Mouse (Mus musculus) urinary bladder, postnatal 10 days (tissue): ENCODE results near the gene Anapc7.
A peak's percentile ranks its signal among the peaks of the same experiment; 100 is the strongest.
"Not testable (repeated sequence)": the region's sequence is repeated elsewhere in the genome, so short reads cannot be mapped to it uniquely, and the experiment has no call there.

ENCODE experiments used
- DNase-seq: peaks from one replicate; pipeline ENCODE4 v3.0.0; 2022; ENCODE audit warnings: low spot score

The Anapc7 gene

DNA sequence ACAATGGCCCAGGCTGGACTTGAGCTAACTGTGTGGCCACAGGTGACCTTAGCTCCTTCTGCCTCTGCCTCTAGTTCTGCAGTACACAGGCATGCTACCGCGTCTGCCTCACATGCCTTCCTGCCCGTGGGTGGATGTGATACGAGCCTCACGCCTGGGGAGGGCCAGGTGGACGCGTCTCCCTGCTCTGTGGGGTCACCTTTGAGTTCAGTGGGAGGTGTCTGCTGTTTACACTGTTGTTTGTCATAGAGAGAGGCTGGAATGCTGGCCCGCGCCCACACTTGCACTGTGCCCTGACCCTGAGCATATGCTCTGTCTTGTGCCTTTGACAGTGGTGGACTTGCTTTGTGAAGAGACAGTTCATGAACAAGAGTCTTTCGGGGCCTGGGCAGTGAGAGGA lies 16.0 kb upstream of the Anapc7 start:
- DNase-seq, result no peak

- no peak for DNase-seq
These were observed 11.5 kb upstream of the Anapc7 start for GRCm38 (mm10) chr5:122409692-122410645.

GRCm38 (mm10) chr5:122411892-122412291 lies 9.6 kb upstream of the Anapc7 start:
- no peak for DNase-seq

DNA sequence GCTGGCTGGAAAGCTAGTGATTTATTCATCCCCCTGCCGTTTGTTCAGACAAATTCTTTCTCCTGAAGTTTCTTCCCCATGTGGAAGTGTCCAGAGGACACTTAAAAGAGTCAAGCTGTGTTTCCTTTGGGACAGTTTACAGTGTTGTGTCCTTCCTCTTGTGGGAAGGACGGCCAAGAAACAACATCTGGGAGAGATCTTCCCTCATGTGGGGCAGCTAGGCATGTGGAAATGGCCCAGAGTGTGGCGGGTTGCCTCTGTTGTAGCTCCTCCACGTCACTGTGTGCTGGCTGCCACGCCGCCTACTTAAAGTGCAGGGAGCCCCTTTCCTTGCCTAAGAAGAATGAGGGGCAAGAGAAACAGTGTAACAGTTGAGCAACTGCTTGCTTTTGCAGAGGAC lies 8.7 kb upstream of the Anapc7 start:
- no peak for DNase-seq

GRCm38 (mm10) chr5:122414351-122414750 lies 7.1 kb upstream of the Anapc7 start:
- no peak for DNase-seq

DNA sequence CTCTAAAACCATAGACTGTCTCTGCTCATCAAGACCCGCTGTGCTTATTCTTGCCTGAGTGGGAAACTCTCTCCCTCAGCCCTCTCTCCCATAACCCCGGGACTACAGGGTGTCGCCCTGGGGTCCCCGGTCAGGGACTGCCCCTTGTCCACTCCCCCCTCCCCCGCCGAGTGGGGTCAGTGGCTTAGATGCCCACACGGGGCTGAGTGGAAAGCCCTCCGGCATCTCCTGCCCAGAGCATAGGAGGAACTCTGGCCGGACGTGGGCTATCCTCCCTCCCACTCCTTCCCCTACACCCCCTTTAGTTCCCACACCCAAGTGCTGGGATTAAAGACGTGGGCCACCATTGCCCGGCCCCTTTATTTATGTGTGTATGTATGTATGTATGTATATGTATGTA lies 6.0 kb upstream of the Anapc7 start:
- DNase-seq, result no peak

- DNase-seq, result not testable (repeated sequence)
These were observed 817 bp upstream of the Anapc7 start for GRCm38 (mm10) chr5:122420676-122421075.

DNA sequence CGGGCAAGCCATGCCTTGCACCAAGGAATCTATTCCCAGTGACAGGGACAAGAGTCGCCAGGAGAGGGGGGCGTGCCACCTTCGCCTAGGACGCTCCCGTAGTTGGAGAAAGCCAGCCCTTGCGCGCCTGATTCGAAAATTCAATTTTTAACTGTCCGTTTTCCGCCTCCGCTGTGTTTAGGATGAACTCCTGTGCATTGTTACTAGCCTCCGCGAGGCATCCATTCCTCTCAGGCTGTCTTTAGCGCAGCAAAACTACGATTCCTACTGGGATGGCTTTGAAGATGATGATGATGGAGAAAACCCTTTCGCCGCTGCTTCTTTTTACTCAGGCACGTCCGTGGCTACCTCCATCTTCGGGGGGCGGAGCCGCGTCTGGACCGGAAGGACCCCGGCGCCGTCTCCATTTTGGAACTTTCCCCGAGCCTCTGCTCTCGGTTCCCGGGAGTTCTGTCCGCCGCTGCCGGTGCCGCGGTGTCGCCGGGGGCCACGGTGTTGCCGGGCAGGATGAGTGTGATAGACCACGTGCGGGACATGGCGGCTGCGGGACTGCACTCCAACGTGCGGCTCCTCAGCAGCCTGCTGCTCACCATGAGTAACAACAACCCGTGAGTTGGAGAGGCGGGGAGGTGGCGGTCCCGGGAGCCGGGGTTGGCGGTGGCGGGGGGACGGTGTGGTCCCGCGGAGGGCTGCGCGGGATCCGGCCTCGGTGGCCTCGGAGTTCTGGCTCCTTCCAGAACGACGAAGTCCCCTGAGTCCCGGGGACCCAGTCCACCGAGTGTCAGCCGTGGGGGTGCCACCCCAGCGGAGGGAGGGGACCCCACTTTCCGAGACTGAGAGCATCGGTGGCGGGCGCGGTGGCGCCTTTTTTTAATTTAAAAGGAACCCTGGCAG lies 825 bp downstream of the Anapc7 start:
- peak; percentile 50 for DNase-seq

DNA sequence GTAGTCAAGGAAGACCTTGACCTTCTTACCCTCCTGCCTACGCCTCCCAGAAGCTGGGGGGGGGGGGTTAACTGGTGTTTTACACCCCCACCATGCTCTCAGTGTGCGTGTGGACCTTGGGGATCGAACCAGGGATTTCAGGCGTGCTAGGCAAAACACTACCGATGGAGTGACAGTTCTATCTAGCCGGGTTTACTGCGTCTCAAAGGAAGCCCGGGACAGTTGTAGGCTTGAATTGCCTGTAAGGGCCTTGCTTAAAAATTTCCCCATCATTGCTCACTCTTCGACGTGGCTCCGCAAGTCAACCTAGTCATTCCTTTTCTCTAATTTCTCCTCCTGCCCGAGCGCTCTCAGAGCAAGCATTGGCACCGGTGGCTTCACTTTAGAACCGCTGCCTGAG lies 1.6 kb downstream of the Anapc7 start:
- DNase-seq, result no peak

DNA sequence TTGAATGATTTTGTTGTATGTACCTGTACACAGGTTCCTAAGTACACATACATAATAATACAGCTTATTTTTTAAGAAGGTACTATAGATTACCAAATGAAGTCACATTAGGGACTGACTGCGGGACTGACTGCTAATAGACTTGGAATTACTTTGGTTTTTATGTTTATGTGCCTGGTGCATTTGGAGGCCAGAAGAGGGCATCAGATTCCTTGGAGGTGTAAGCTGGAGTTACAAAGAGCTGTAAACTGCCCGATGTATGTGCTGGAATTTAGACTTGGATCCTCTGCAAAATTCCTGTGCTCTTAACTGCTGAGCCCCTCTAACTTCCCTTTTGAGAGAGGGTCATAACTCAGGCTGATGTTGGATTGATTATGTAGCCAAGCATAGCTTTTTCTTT lies 4.1 kb downstream of the Anapc7 start:
- DNase-seq, result no peak

DNA sequence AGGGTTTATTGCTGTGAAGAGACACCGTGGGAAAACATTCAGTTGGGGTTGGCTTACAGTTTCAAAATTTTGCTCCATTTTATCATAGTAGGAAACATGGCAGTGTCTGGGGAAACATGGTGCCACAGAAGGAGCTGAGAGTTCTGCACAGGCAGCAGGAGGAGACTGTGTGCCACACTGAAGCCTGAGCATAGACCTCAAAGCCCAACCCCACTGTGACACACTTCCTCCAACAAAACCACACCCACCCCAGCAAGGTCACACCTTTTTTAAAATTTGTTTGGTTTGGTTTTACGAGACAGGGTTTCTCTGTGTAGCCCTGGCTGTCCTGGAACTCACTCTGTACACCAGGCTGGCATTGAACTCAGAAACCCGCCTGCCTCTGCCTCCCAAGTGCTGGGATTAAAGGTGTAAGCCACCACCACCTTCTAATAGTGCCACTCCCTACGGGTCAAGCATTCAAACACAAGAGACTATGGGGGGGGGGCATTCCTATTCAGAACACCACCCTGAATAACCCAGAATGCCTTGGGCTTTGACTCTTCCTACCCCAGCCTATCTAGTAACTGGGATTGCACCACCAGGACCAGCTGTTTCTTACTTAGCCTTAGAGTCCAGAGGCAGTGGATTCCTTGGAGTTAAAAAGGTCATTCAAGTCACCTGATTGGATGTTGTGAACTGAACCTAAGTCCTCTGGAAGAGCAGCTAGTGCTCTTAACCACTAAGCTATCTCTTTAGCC lies 8.7 kb downstream of the Anapc7 start:
- no peak for DNase-seq

- DNase-seq, result no peak
These were observed 9.7 kb downstream of the Anapc7 start for GRCm38 (mm10) chr5:122431221-122431620.

DNA sequence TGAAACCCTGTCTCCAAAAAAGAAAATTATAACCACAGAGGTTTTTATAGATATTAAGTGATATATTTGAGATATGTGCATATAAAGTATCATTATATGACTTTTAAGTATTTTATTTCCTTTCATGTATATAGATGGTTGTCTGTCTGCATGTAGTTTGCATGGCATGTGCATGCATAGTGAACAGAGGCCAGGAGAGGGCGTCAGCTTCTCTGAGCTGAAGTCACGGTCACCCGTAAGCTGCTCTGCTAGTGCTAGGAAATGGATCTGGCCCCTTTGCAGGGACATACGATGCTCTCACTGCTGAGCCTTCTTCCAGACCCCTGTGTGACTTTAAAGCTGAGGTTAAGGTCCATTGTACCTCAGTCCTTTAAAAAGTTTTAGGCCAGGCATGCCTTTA lies 13.0 kb downstream of the Anapc7 start:
- DNase-seq, result no peak

DNA sequence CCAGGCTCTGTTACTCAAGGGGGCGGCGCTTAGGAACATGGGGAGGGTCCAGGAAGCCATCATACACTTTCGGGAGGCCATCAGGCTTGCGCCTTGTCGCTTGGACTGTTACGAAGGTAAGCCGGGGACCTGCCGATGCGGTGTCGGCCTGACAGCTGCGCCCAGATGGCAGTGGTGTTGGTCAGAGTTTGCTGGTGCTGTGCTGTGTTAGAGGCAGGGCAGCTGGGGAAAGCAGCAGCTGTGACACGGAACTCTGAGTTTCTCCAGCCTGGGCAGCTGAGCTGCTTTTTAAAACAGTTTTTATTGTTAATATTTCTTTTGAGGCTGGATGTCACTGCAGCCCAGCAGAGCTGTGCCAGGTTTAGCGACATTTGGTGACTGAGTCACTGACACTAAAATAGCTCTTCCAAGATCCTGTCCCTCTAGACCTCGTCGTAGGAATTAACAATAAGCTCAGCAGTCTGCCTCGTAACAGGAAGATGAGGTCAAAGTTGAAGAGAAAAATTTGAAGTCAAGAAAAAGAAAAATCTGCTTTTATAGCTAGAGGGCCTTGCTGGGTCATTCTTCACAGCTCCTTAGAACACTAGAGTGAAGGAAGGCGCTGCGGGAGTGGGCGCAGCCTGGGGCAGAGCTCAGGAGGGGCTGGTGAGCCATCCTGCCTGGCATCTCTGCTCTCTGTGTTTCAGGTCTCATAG lies 18.1 kb downstream of the Anapc7 start:
- DNase-seq, result no peak

GRCm38 (mm10) chr5:122440095-122440630 lies 18.7 kb downstream of the Anapc7 start:
- DNase-seq, result no peak

- DNase-seq, result no peak
These were observed 23.0 kb downstream of the Anapc7 start for GRCm38 (mm10) chr5:122444492-122444891.

GRCm38 (mm10) chr5:122445051-122445610 lies 23.6 kb downstream of the Anapc7 start:
- no peak for DNase-seq

DNA sequence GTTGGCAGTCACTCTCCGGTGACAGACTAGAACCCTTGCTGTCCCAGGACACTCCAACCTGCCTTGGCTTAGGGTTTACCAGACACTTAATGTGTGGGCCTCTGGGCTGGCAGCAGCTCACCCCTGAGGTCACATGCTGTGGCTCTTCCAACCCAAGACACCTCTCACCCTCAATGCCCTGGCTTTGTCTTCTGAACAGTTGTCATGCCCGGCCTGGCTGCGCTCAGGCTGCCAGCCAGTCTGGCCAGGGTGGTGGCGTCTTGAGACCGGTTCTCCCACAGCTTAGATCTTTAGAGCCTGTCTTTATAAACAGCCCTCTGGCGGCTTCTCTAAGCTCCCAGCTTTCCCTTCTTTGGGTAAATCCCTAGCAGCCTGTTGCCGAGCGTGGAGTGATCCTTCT lies 26.4 kb downstream of the Anapc7 start:
- DNase-seq, result no peak

- DNase-seq, result no peak
These were observed 27.4 kb downstream of the Anapc7 start for GRCm38 (mm10) chr5:122448869-122449268.

DNA sequence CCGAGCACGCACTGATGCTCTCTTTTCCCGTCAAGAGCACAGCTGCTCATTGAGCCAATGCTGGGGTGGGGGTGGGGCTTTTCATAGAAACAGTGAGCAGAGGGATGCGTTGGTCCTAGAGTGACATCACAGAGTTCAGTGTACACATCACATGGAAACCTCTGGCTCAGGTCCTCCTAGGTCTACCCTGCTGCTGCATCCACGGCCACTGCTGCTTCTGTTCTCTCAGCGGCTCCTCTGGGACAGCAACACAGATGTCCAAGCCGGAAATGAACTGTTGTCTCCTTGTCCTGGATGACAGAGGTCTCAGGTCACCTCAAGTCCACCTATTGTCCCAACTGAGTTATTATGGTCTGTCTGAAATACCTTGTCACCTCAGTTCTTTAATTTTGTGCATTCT lies 28.5 kb downstream of the Anapc7 start:
- DNase-seq, result no peak

DNA sequence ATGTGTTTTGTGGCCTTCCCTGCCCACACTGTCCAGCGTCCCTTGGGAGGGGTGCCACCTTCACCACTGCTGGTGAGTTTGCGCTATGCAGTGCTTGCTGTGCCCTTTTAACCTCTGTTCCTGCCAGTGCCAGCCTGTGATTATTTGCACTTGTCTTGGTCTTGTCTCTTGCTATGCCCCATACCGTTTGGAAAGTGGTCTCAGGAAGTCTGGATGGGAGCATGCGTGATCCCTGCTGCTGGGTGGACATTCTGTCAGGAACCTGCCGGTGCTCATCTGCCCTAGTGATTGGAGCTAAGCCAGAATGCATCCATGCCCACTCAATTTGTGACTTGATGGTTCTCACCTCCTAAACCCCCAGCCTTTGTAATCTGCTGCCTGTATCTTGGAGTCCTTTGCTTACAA lies 29.4 kb downstream of the Anapc7 start:
- no peak for DNase-seq
